Mouse (Mus musculus): ENCODE measurements around the gene Tmco4. TPM values are rescaled to one million over a fixed set of nuclear protein-coding genes. Genes with fewer than 3 reads are reported as not detected.
A peak's percentile ranks its signal among the peaks of the same experiment; 100 is the strongest.

The Tmco4 gene
- polyA plus RNA-seq, 1 experiment from 2014 or later: 0.90 TPM

DNA sequence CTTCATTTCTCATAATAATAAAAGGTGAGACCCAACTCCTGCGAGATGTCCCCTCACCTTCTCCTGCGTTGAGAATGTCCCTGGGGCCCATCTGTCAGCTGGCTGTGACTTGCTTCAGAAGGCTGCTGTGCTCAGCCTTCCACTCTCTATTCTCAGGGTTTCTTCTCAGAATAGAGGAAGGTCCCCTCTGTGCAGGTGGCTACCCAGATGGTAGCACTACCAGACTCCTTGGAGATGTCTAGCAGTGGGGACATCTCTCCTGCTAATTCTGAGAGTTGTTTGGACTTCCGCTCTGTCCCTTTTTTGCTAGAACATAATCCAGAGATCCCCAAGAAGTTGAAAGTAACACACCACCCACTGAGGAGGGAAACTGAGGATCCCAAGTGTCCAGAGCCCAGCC is 62.3 kb downstream of the Tmco4 start:
- whole genome bisulfite sequencing: 90% methylated on average over 3 of the region's 3 CpGs
- Histone ChIP-seq H3K27ac (ENCODE audit: low read depth, low read length) (no peak overlapping the region), H3K4me3 (ENCODE audit: low read depth, low read length) (no peak overlapping the region), H3K9ac (ENCODE audit: low read length) (no peak overlapping the region), H3K4me2 (no peak overlapping the region), H3K9me3 (ENCODE audit: control insufficient read depth, low read length) (no peaks in the 10 kb centered on the region), H3K27me3 (ENCODE audit: control insufficient read depth, insufficient read depth, low read length) (no peaks in the 10 kb centered on the region), H3K4me1 (ENCODE audit: control insufficient read depth, insufficient read depth, low read length) (peaks cover 1% of the 10 kb centered on the region; the same call in 1 of the 2 replicates), H3K36me3 (ENCODE audit: control insufficient read depth, insufficient read depth, low read length) (no peaks in the 10 kb centered on the region)
- DNase-seq (ENCODE audit: low spot score, missing footprints): peak; percentile 57
- no peak for ATAC-seq (ENCODE audit: low FRiP score)

DNA sequence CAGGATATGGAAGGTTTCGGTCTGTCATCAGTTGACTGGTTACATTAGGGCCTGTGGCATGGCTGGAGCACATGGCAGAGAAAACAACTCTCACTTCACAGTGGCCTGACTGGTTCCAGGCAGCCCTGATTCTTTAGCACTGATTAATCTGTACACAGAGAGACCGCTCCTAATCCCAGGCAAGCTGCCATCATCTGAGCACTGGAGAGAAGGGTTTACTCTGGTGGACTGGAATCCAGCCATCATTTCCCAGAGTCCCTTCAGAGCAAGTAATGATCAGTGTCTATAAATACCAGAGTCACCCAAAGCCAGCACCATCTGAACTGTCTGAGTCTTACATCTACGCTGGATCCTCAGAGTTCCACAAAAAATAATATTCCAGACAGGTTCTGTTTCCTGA is 63.1 kb downstream of the Tmco4 start:
- H3K27me3 ChIP-seq (ENCODE audit: control insufficient read depth, insufficient read depth, low read length): no peaks in the 10 kb centered on the region
- H3K27ac ChIP-seq (ENCODE audit: low read depth, low read length): no peak overlapping the region
- no peak overlapping the region for H3K4me2 ChIP-seq
- DNase-seq (ENCODE audit: low spot score, missing footprints): no peak
- H3K9me3 ChIP-seq (ENCODE audit: control insufficient read depth, low read length): no peaks in the 10 kb centered on the region
- no peak for ATAC-seq (ENCODE audit: low FRiP score)
- WGBS: 91% methylated on average over 3 of the region's 3 CpGs
- H3K4me3 ChIP-seq (ENCODE audit: low read depth, low read length): no peak overlapping the region
- H3K4me1 ChIP-seq (ENCODE audit: control insufficient read depth, insufficient read depth, low read length): peaks cover 5% of the 10 kb centered on the region; the same call in 1 of the 2 replicates
- no peak overlapping the region for H3K9ac ChIP-seq (ENCODE audit: low read length)
- no peaks in the 10 kb centered on the region for H3K36me3 ChIP-seq (ENCODE audit: control insufficient read depth, insufficient read depth, low read length)

DNA sequence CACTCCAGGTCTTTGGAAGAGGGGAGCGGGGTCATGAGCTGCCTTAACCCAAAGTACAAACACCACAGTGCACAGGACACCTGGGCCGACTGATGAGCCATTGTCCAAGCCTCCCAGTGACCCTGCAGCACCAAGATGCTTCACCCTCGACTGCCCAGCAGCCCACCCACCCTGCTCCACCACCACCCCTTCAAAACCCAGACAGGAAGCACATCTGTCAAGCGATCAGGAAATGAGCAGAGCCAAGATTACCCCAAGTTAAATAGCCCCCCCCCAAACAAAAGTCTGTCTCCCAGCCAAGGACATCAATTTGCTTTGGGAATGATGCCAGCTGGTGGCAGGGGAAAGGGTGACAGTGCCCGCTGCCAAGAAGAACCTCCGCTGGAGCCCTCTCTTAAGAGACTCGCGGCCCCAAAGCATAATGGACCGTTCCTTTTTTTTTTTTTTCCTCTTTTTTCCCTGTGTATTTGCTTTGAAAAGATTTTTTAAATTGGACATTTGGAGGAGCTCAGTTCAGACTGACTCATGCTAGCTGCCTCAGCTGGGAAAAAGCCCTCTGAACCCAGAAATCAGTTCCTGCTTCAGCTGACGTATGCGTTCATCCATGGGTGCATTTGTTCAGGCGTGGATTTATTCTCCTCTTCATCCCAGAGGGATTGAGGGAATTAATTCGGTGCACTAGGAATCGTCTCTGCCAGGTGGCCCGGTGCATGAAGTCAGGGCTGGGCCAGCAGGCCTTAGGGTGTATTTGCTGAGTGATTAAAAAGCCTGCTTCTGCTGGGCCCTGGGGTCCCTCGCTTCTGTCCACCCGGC is 65.3 kb downstream of the Tmco4 start:
- Histone ChIP-seq H3K36me3 (ENCODE audit: control insufficient read depth, insufficient read depth, low read length) (no peaks in the 10 kb centered on the region), H3K4me2 (no peak overlapping the region), H3K4me1 (ENCODE audit: control insufficient read depth, insufficient read depth, low read length) (peaks cover 5% of the 10 kb centered on the region; the same call in 1 of the 2 replicates), H3K27me3 (ENCODE audit: control insufficient read depth, insufficient read depth, low read length) (no peaks in the 10 kb centered on the region), H3K9me3 (ENCODE audit: control insufficient read depth, low read length) (no peaks in the 10 kb centered on the region), H3K9ac (ENCODE audit: low read length) (no peak overlapping the region), H3K4me3 (ENCODE audit: low read depth, low read length) (no peak overlapping the region), H3K27ac (ENCODE audit: low read depth, low read length) (no peak overlapping the region)
- ATAC-seq (ENCODE audit: low FRiP score) (no peak), DNase-seq (ENCODE audit: low spot score, missing footprints) (no peak)
- WGBS: 70% methylated on average over 17 of the region's 17 CpGs

DNA sequence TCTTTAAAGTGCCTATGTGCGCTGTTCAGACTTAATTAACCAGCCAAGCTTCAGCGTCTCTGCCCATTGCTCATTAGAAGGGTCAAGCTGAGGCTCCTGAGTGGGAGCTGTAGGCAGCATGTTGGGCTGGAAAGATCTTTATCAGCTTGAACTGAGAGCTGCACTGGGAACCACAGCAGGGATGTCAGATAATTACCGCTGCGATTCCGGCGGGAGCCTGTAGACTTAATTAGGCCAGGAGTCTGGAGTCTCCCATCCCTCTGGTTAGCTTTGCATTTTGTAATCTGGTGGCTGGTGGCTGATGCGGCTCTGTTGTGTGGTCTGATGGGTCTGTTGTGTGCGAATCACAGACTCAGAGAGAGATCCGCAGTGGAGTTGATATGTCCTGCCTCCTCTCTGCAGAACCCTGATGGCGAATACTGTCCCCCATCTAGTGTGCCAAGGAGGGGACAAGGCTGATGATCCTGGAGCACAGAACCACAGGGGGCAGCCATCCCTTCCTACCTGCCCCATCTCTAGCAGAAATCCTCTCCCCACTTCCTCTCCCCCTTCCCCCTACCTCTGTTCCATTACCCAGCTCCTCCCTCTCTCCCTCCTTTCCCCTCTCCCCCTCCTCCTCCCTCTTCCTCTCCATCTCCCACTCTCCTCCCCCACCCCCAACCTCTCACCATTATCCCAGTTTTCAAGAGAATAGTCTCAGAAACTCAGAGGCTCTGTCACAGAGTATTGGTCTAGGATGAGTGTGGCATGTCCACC is 67.6 kb downstream of the Tmco4 start:
- Histone ChIP-seq H3K4me2 (no peak overlapping the region), H3K27me3 (ENCODE audit: control insufficient read depth, insufficient read depth, low read length) (no peaks in the 10 kb centered on the region), H3K27ac (ENCODE audit: low read depth, low read length) (no peak overlapping the region), H3K9me3 (ENCODE audit: control insufficient read depth, low read length) (no peaks in the 10 kb centered on the region), H3K4me1 (ENCODE audit: control insufficient read depth, insufficient read depth, low read length) (peaks cover 5% of the 10 kb centered on the region; the same call in 1 of the 2 replicates), H3K36me3 (ENCODE audit: control insufficient read depth, insufficient read depth, low read length) (no peaks in the 10 kb centered on the region), H3K9ac (ENCODE audit: low read length) (0 out of 2 replicates have a peak overlapping the region, but pooled peaks have one; percentile 16), H3K4me3 (ENCODE audit: low read depth, low read length) (no peak overlapping the region)
- 2% methylated on average over 10 of the region's 10 CpGs for WGBS
- ATAC-seq (ENCODE audit: low FRiP score) (peak; percentile 24; the same call in 1 of the 2 replicates), DNase-seq (ENCODE audit: low spot score, missing footprints) (no peak)

DNA sequence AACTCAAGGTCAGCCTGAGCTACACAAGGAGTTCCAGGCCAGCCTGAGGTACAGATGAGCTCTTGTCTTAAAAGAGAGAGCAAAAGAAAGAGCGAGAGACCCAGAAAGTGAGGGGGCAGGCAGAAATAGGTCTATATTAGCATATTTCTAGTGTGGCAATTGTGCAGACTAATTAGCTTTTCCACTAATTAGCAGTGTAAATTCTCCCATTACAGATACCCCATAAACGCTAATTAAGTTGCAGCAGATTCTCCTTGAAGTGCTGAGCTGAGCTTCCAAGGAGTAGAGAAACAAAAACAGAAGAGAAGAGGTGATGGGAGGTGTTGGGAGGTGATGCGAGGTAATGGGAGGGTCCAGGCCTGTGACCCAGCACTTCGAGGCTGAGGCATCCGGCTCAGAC is 69.9 kb downstream of the Tmco4 start:
- H3K9me3 ChIP-seq (ENCODE audit: control insufficient read depth, low read length): no peaks in the 10 kb centered on the region
- no peaks in the 10 kb centered on the region for H3K36me3 ChIP-seq (ENCODE audit: control insufficient read depth, insufficient read depth, low read length)
- no peak overlapping the region for H3K4me3 ChIP-seq (ENCODE audit: low read depth, low read length)
- no peak overlapping the region for H3K9ac ChIP-seq (ENCODE audit: low read length)
- no peak overlapping the region for H3K27ac ChIP-seq (ENCODE audit: low read depth, low read length)
- WGBS: 82% methylated on average over 5 of the region's 5 CpGs
- H3K4me1 ChIP-seq (ENCODE audit: control insufficient read depth, insufficient read depth, low read length): peaks cover 5% of the 10 kb centered on the region; the same call in 1 of the 2 replicates
- ATAC-seq (ENCODE audit: low FRiP score) (no peak), DNase-seq (ENCODE audit: low spot score, missing footprints) (no peak)
- H3K27me3 ChIP-seq (ENCODE audit: control insufficient read depth, insufficient read depth, low read length): no peaks in the 10 kb centered on the region
- H3K4me2 ChIP-seq: no peak overlapping the region

DNA sequence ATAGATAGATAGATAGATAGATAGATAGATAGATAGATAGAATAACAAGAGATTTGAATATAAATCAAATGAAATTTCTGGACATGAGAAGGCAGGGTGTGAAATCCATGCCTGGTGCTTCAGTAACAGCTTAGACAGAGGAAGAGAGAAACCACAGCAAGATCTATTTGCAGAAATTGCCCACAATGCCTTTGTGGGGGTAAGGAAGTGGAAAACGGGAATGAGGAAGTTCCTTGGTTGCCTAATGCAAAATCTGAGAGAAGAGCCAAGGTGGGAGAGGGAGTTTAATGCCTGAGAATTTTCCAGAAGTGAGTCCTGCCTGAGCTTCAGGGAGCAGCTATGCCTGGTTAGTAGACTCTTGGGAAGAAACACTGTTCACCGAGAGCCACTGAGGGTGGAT is 70.9 kb downstream of the Tmco4 start:
- H3K36me3 ChIP-seq (ENCODE audit: control insufficient read depth, insufficient read depth, low read length): no peaks in the 10 kb centered on the region
- ATAC-seq (ENCODE audit: low FRiP score): no peak
- H3K9me3 ChIP-seq (ENCODE audit: control insufficient read depth, low read length): no peaks in the 10 kb centered on the region
- DNase-seq (ENCODE audit: low spot score, missing footprints): no peak
- H3K27ac ChIP-seq (ENCODE audit: low read depth, low read length): no peak overlapping the region
- no peak overlapping the region for H3K4me3 ChIP-seq (ENCODE audit: low read depth, low read length)
- H3K27me3 ChIP-seq (ENCODE audit: control insufficient read depth, insufficient read depth, low read length): no peaks in the 10 kb centered on the region
- H3K9ac ChIP-seq (ENCODE audit: low read length): no peak overlapping the region
- 0 out of 2 replicates have a peak, but pooled peaks cover 5% of the 10 kb centered on the region for H3K4me1 ChIP-seq (ENCODE audit: control insufficient read depth, insufficient read depth, low read length)
- 85% methylated on average over 2 of the region's 2 CpGs for WGBS
- no peak overlapping the region for H3K4me2 ChIP-seq

DNA sequence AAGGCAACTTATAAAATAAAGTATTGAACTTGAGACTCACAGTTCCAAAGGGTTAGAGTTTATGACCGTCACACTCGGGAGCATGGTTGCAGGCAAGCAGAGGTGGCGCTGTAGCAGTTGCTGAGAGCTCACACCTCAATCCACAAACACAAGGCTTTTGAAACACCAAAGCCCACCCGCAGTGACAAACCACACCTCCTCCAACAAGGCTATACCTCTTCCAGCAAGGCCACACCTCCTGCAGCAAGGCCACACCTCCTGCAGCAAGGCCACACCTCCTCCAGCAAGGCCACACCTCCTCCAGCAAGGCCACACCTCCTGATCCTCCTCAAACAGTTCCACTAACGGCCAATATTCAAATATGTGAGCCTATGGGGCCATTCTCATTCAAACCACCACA is 71.9 kb downstream of the Tmco4 start:
- Histone ChIP-seq H3K27ac (ENCODE audit: low read depth, low read length) (no peak overlapping the region), H3K9me3 (ENCODE audit: control insufficient read depth, low read length) (no peaks in the 10 kb centered on the region), H3K36me3 (ENCODE audit: control insufficient read depth, insufficient read depth, low read length) (no peaks in the 10 kb centered on the region), H3K4me3 (ENCODE audit: low read depth, low read length) (no peak overlapping the region), H3K9ac (ENCODE audit: low read length) (no peak overlapping the region), H3K4me2 (no peak overlapping the region), H3K27me3 (ENCODE audit: control insufficient read depth, insufficient read depth, low read length) (no peaks in the 10 kb centered on the region), H3K4me1 (ENCODE audit: control insufficient read depth, insufficient read depth, low read length) (0 out of 2 replicates have a peak, but pooled peaks cover 5% of the 10 kb centered on the region)
- no peak for DNase-seq (ENCODE audit: low spot score, missing footprints)
- no peak for ATAC-seq (ENCODE audit: low FRiP score)
- 90% methylated on average over 5 of the region's 5 CpGs for WGBS

DNA sequence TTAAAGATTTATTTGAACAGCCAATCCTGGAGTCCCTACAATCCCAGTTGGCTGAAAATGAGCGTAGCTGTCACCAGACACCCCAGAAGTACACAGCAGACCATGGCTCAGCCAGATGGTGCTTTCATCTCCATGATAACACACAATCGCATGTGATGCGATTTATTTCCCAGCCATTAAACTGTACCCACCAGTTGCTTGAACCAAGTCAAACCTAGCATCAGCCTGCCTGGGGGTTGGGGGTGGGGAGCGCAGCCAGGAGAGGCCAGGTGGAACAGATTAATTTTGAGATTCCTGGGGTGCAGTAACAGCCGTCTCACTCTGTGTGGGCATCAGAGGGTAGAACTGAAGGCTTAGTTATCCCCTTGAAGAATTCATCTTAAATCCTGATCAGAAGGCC is 73.7 kb downstream of the Tmco4 start:
- DNase-seq (ENCODE audit: low spot score, missing footprints): no peak

DNA sequence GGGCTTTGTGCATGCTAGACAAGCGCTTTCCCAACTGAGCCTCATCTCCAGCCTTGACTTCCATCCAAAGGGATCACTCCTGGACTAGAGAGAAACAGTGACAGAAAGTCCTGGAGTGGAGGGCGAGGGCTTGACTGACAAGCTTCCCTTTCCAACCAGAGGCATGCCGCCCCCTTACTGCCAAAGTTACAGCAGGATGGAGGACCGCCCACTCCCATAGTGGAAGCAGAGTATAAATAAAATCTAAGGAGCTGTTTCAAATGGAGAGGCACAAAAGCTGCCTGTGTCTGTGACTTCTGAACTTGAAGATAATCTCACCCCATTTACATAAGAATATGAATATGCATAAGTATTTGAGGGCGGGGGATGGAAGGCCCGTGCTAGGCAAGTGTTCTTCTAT is 75.8 kb downstream of the Tmco4 start:
- no peak overlapping the region for H3K4me2 ChIP-seq
- DNase-seq (ENCODE audit: low spot score, missing footprints) (no peak), ATAC-seq (ENCODE audit: low FRiP score) (no peak)
- no peaks in the 10 kb centered on the region for H3K36me3 ChIP-seq (ENCODE audit: control insufficient read depth, insufficient read depth, low read length)
- H3K4me3 ChIP-seq (ENCODE audit: low read depth, low read length): no peak overlapping the region
- H3K9me3 ChIP-seq (ENCODE audit: control insufficient read depth, low read length): no peaks in the 10 kb centered on the region
- H3K27ac ChIP-seq (ENCODE audit: low read depth, low read length): no peak overlapping the region
- 80% methylated on average over 6 of the region's 6 CpGs for WGBS
- H3K9ac ChIP-seq (ENCODE audit: low read length): no peak overlapping the region
- H3K4me1 ChIP-seq (ENCODE audit: control insufficient read depth, insufficient read depth, low read length): no peaks in the 10 kb centered on the region
- H3K27me3 ChIP-seq (ENCODE audit: control insufficient read depth, insufficient read depth, low read length): no peaks in the 10 kb centered on the region

More for the DNA sequence above, 73.7 kb downstream of the Tmco4 start:
- no peak overlapping the region for H3K9ac ChIP-seq (ENCODE audit: low read length)
- ATAC-seq (ENCODE audit: low FRiP score): no peak
- H3K4me1 ChIP-seq (ENCODE audit: control insufficient read depth, insufficient read depth, low read length): no peaks in the 10 kb centered on the region
- H3K9me3 ChIP-seq (ENCODE audit: control insufficient read depth, low read length): no peaks in the 10 kb centered on the region
- H3K4me3 ChIP-seq (ENCODE audit: low read depth, low read length): no peak overlapping the region
- no peaks in the 10 kb centered on the region for H3K36me3 ChIP-seq (ENCODE audit: control insufficient read depth, insufficient read depth, low read length)
- H3K4me2 ChIP-seq: no peak overlapping the region
- H3K27me3 ChIP-seq (ENCODE audit: control insufficient read depth, insufficient read depth, low read length): no peaks in the 10 kb centered on the region
- H3K27ac ChIP-seq (ENCODE audit: low read depth, low read length): no peak overlapping the region
- WGBS: 81% methylated on average over 5 of the region's 5 CpGs

Measured in midbrain, embryonic 11.5 days (tissue).